8 mouse cellular contexts compared by ENCODE assay signal in genomic region chr4:41097871-41098576, GRCm38 (mm10). TPM values are rescaled to one million over a fixed set of nuclear protein-coding genes. Genes with fewer than 3 reads are reported as not detected.
DNase-seq lines count a peak whose midpoint lies in the region; ATAC-seq lines count a peak whose summit lies in the region.

Aqp3 (minus strand) TSS chr4:41098183.

- 2% methylated on average over 23 of the region's 42 CpGs for WGBS in embryonic facial prominence, embryonic 14.5 days
- under 1% methylated on average over 42 of the region's 42 CpGs for WGBS in liver, embryonic 13.5 days (ENCODE audit: insufficient replicate concordance)

- peak within 1 kb of the TSS; percentile 82 for H3K4me2 ChIP-seq in embryonic facial prominence, embryonic 14.5 days (ENCODE audit: low read depth, low read length)
- peak within 1 kb of the TSS; percentile 89 for H3K4me2 ChIP-seq in liver, embryonic 13.5 days

- no peaks in the 10 kb centered on the region for H3K9me3 ChIP-seq in embryonic facial prominence, embryonic 14.5 days (ENCODE audit: control insufficient read depth, low read length)
- H3K9me3 ChIP-seq in liver, embryonic 13.5 days (replicated peaks), result no peaks in the 10 kb centered on the region

- H3K27me3 ChIP-seq in embryonic facial prominence, embryonic 14.5 days (replicated peaks; ENCODE audit: control insufficient read depth, insufficient read depth, low read length), result peaks cover 21% of the 10 kb centered on the region
- peaks cover 52% of the 10 kb centered on the region for H3K27me3 ChIP-seq in liver, embryonic 13.5 days

- intact Hi-C loops in left cerebral cortex, postnatal 25 days (cut with DNase I), result no loop called here

- peaks cover 8% of the 10 kb centered on the region for H3K4me1 ChIP-seq in embryonic facial prominence, embryonic 14.5 days (ENCODE audit: control insufficient read depth, insufficient read depth, low read length)
- H3K4me1 ChIP-seq in liver, embryonic 13.5 days (replicated peaks), result peaks cover 59% of the 10 kb centered on the region

- peak within 1 kb of the TSS; percentile 58 for H3K9ac ChIP-seq in embryonic facial prominence, embryonic 14.5 days (ENCODE audit: low read depth, low read length)
- peak within 1 kb of the TSS; percentile 79 for H3K9ac ChIP-seq in liver, embryonic 13.5 days

- H3K27ac ChIP-seq in embryonic facial prominence, embryonic 14.5 days (replicated peaks; ENCODE audit: low read depth, low read length), result no peak within 1 kb of the TSS
- H3K27ac ChIP-seq in liver, embryonic 13.5 days, result peak within 1 kb of the TSS; percentile 61

- DNase-seq in right cerebral cortex, postnatal 14 days, result peak; percentile 25
- DNase-seq in right cerebral cortex, adult 2 months (ENCODE audit: low spot score in 2 of 2), result no peak
- no peak for DNase-seq in embryonic facial prominence, embryonic 14.5 days (ENCODE audit: low spot score)
- DNase-seq in induced T-regulatory cell, adult 2 months (ENCODE audit: low read depth), result peak; percentile 54
- DNase-seq in liver, embryonic 13.5 days, result peak; percentile 64
- DNase-seq in natural killer cell, adult 2 months (ENCODE audit: low spot score in 2 of 2), result peak; percentile 27 to 47
- peak; percentile 73 to 78 for DNase-seq in urinary bladder, adult 18-20 months (ENCODE audit: low spot score in 2 of 2)
- no peak for DNase-seq in left cerebral cortex, postnatal 25 days (ENCODE audit: low spot score in 2 of 2)

- ATAC-seq in embryonic facial prominence, embryonic 14.5 days (ENCODE audit: low read depth), result peak; percentile 64
- peak; percentile 76 for ATAC-seq in liver, embryonic 13.5 days (ENCODE audit: low read depth)

- no peaks in the 10 kb centered on the region for H3K36me3 ChIP-seq in embryonic facial prominence, embryonic 14.5 days (ENCODE audit: control insufficient read depth, insufficient read depth, low read length)
- H3K36me3 ChIP-seq in liver, embryonic 13.5 days, result peaks cover 20% of the 10 kb centered on the region

- H3K4me3 ChIP-seq in embryonic facial prominence, embryonic 14.5 days (ENCODE audit: low read depth, low read length), result peak within 1 kb of the TSS; percentile 45
- H3K4me3 ChIP-seq in liver, embryonic 13.5 days (replicated peaks), result peak within 1 kb of the TSS; percentile 65

RNA-seq across cellular contexts. Expression of gene Aqp3, which starts in this region (rescaled TPM):
- 18.4 and 20.4 TPM in 2 replicates for polyA plus RNA-seq in embryonic facial prominence, embryonic 14.5 days (2014; fragmentation: Nextera tagmentation; extraction: Ambion mirVana)
- polyA plus RNA-seq in liver, embryonic 13.5 days (2015; fragmentation: Nextera tagmentation; extraction: Ambion mirVana), result 13.8 and 14.7 TPM in 2 replicates
- total RNA-seq in left cerebral cortex, postnatal 25 days (2021), result not detected

Comparison
In these comparisons a context has a peak if more than half of its experiments do, and no peak if none do; other contexts are left out.
1. DNase-seq: peak in right cerebral cortex, postnatal 14 days (single experiment), induced T-regulatory cell, adult 2 months (single experiment), liver, embryonic 13.5 days (single experiment), natural killer cell, adult 2 months (2 of 2) and urinary bladder, adult 18-20 months (2 of 2); none in right cerebral cortex, adult 2 months (0 of 2), embryonic facial prominence, embryonic 14.5 days (single experiment) and left cerebral cortex, postnatal 25 days (0 of 2).